Mouse (Mus musculus): Measurements from ENCODE around the gene Ly6g6f. TPM values are rescaled to one million over a fixed set of nuclear protein-coding genes. Genes with fewer than 3 reads are reported as not detected.
"Not testable (repeated sequence)": the region's sequence is repeated elsewhere in the genome, so short reads cannot be mapped to it uniquely, and the experiment has no call there.

The Ly6g6f gene
- total RNA-seq, 2 experiments from 2014 or later = not detected

DNA sequence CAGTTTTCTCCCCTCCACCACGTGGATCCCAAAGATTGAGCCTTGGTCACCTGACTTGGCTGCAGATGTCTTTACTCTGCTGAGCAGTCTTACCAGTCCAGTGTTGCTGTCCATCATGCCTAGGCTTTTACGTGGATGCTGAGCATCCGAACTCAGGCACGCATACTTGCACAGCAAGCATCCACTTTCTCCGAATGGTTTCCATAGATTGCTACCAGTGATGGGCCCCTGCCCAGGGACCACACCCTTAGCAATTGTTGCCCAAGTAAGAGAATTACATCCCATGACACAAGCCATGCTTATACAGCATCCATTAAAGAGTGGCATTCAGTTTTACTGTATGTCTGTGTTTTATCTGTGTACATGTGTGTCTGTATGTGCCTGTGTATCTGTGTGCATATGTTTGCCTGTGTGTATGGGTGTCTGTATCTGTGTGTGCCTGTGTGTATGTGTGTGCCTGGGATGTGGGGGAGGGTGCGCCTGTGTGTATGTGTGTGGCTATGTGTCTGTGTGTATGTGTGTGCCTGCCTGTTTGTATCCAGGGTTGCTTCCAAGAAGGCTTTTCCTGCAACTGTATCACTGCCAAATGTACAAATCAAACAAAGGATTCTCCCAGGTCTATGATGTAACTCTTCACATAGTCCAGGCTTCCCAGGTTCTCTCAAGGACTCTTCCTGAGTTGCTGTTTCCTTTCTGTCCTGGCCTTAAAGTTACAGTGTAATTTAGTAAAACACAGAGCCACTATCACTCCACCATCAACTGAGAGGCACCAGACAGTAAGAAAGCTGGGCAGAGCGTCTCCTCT lies 29.5 kb downstream of the Ly6g6f start:
- no peak for DNase-seq (ENCODE audit: low spot score in 2 of 2)

DNA sequence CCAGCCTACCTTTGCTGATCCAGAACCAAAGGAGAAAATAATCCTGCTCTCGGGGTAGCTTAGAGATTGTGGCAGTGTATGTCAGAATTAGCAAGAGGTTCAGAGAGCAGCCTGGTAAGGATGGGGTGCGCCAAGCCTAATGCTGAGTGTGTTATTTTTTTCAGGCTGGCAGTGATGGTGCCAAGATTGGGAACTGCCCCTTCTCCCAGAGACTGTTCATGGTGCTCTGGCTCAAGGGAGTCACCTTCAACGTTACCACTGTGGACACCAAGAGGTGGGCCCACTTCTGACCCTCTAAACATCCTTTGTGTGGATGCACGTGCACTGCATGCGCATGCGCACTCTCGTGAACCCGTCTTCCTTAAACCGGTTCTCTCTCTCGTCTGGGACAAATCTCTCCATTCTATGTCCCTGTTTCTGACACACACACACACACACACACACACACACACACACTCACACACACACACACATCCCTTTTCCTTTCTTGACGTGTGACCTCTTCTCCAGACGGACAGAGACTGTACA lies 33.1 kb downstream of the Ly6g6f start:
- DNase-seq (ENCODE audit: low spot score in 2 of 2) = no peak

DNA sequence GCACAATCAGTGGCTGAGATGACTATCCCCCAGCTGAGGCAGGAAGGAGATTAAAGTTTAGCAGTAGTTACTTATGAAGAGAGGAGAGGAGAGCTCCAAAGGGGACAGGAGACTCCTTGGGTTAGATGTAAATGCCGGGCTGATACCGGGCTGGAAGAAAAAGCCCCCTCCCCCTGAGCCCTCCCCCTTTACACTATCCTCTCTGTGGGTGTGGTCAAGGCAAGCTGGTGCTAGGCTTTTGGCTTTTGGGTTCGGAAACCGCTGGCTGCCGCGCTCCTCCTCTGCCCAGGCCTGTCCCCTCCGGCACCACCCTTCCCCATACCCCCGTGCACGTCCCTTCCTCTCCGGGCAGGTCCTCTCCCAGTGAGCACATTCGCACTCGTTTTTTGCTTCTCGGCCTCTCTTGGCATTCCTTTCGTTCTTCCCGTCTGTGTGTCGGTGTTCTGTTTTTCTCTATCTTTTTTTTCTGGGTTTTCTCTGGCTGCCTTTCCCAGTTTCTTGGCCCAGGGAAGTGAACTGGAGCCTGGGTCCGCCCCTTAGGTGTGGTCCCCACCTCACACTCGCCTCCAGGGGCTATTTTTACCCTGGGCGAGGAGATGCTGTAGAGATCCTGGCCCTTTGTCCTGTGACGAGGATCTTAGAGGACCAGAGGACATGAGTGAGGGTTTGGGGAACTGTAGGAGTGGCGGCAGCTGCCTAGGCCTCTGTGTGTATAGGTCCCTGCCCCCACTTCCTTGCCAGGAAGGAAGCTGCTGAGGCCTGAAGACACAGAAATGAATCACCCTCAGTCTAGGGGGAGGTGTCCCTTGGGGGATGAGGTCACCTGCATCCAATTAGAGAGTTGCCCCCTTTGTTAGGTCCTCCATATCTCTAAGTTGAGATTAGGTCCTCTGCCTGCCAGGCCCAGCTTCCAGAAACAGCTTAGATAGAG lies 34.0 kb downstream of the Ly6g6f start:
- DNase-seq (ENCODE audit: low spot score in 2 of 2) = no peak

DNA sequence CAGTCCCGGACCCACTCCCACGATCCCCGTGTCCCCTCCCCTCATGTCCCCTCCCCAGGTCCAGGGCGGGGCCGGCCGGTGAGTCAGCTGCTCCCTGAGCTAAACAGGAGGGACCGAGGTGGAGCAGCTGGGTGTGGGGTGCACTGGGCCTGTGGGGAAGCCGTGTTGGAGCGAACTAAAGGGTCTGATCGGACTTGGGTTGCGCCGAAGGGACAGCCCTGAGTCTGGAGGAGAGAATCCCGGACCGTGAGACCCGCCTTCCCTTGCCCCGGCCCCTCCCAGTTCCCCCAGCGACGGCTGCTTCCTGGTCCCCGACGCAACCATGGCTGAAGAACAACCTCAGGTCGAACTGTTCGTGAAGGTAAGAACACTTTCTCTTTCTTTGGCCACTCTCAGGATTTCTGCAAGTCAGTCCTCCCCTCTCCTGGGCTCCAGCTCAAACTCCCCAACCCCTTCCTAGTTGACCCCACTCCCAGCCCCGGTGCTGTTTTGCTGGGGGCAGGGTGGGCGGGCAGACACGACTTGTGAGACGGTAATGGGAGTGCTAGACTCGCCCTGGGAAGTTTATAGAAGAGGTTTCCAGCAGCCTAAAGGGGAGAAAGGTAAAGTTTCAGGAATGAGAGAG lies 35.2 kb downstream of the Ly6g6f start:
- DNase-seq (ENCODE audit: low spot score in 2 of 2) = no peak

DNA sequence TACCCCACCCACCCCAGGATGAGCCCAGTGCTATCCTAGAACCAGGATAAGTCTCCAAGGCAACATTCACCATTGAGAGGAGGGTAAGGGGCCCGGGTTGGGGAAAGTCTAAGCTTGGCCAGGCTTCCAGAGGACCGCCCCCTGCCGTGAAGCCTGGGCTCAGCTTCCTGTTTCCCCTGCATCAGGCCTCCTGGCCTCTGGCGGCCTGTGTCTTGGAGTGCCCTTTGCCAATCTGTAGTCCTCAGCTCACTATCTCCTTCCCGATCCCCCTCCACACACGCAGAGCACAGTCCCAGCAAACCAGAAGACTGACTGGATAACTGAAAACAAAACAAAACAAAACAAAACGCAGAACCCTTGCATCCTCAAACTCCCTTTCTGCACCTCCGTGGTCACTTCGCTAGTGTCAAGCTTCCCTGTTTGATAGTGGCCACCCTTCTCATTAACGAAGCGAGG lies 35.8 kb downstream of the Ly6g6f start, which contains the start of gene Clic1:
Clic1 (plus strand) TSS at position 406 of the 456 bp plus-strand sequence.
- DNase-seq (ENCODE audit: low spot score in 2 of 2) = no peak

DNA sequence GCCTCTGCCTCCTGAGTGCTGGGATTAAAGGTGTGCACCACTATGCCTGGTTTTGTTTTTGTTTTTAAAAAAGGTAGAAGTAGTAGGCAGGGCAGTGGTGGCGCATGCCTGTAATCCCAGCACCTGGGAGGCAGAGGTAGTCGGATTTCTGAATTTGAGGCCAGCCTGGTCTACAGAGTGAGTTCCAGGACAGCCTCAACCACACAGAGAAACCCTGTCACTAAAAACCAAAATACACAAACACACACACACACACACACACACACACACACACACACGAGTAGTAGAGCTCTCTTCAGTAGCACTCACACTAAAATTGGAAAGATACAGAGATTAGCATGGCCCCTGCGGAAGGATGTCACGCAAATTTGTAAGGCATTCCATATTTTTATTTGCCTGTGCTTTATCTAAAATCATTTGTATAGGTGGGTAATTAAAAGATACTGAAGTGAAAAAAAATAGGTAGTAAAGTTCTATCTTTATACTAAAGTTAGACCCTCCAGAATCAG lies 36.4 kb downstream of the Ly6g6f start:
- DNase-seq (ENCODE audit: low spot score in 2 of 2) = no peak

DNA sequence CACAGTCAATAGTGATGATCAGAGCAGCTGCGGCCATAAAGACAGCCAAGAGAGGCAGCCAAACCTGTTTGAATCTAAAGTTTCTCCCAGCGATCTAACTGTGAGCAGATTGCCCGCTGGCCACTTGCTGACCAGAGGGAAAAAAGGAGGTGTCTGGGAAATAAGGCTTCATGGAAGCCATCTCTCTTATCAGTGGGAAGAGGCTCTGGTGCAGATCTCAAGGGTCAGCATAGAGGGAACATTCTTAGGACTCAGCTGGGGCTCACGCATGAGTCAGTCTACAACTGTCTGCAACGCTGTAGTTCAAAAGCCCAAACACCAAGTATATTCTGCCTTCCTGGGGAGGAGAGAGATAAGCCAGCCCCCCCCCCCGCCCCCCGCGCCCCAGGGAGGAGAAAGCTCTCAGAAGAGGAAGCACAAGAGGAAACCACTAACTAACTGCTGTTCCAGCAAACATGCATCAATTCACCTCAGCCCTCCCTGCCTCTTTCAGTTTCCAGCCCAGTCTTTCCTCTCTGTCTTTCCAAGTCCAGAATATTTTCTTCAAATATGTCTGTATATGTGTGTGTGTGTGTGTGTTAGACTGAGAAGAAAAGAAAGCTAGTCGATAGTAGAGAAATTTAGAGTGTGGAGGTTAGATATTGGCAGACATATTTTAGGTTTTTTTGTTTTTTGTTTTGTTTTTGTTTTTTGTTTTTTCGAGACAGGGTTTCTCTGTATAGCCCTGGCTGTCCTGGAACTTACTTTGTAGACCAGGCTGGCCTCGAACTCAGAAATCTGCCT lies 37.1 kb downstream of the Ly6g6f start:
- no peak for DNase-seq (ENCODE audit: low spot score in 2 of 2)

DNA sequence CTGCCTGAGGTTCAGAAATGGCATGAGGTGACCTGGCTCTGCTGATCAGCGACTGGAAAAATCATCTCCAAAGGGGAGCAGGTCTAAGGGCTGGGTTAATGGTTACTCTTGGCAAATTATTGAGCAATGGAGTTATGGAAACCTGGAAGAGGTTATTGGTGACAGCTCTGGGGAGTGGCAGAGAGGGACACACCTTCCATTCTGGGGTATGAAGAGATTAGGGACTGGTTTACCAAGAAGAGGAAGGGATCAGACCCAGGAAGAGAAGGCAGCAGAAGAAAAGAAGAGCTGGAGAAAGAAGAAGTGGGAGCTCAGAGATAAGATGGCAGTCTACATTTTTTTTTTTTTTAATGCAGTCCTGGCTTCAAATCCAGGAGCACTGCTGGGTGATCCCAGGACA lies 37.7 kb downstream of the Ly6g6f start:
- no peak for DNase-seq (ENCODE audit: low spot score in 2 of 2)

DNA sequence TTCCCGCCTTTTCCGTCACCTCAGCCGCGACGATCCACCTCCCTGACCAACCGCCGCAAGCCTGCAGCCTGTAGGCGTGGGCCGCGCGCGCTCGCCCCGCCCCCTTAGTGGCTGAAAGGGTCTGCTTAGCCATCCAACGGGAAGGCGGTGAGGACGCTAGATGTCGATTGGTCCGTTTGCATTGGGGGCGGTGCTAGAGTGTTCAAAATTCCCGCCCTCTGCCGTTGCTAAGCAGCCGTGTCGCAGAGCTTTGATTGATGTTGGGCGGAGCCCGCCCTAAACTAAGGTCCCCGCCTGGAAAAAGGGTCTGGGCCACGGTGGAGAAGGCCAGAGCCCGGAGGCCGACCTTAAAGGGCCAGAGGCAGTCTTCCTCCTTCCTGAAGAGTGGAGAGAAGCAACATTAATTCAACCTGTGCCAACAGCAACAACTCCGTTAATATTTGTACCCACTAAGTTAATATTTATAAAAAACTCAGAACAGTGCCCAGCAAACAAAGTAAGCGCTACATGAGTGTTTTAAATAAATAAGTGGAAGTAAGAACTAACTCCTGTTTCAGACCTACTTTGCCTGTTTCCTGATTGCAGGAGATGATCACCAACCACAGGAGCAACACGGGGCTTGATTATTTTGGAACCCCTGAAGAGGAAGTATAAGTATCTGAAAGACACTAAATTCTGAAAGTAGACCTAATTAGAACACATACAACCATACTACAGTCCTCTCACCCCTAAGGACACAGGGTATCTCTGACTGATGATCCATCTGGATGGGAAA lies 38.5 kb downstream of the Ly6g6f start, which contains the start of gene Msh5:
Msh5 (minus strand) TSS at position 65 of the 775 bp plus-strand sequence.
- peak; percentile 93 to 97 for DNase-seq (ENCODE audit: low spot score in 2 of 2)

DNA sequence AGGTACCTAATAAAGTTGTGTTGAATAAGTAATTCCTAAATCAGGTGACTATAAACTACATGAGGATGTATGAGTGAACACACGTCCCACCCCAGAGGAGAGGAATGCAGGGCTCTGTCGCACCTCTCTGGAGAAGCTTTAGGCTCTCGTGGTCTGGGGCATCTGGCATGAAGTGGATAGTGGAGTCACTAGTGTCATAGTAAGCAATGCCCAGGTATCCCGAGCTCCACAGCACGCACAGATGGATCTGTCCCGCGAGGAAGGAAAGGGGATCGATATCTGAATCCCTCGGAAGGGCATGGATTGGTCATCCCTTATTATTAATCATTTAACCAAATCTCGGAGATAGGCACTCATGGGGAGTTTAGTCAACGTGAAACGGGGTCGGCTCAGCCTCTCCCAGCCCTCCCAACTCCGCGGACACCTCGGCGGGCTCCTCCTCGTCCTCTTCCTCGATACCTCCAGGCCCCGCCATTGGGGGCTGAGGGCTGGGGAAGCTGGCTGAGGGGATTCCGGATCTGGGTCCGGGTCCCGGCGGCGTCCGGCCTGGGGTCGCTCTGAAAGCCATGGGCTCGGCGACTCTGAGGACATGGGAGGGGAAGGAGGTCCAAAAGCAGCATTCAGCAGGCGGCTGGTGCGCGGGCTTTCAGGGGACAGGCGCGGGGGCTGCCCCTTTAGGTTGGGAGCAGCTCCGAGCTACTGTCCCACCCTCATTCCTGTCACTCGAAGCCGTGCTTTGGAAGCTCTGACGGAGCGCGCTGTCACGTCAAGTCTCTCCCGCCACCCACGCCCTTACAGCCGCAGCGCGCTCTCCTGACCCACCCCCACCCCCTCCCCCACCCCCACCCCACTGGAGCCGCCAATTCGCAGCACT lies 39.4 kb downstream of the Ly6g6f start:
- DNase-seq (ENCODE audit: low spot score in 2 of 2) = no peak

DNA sequence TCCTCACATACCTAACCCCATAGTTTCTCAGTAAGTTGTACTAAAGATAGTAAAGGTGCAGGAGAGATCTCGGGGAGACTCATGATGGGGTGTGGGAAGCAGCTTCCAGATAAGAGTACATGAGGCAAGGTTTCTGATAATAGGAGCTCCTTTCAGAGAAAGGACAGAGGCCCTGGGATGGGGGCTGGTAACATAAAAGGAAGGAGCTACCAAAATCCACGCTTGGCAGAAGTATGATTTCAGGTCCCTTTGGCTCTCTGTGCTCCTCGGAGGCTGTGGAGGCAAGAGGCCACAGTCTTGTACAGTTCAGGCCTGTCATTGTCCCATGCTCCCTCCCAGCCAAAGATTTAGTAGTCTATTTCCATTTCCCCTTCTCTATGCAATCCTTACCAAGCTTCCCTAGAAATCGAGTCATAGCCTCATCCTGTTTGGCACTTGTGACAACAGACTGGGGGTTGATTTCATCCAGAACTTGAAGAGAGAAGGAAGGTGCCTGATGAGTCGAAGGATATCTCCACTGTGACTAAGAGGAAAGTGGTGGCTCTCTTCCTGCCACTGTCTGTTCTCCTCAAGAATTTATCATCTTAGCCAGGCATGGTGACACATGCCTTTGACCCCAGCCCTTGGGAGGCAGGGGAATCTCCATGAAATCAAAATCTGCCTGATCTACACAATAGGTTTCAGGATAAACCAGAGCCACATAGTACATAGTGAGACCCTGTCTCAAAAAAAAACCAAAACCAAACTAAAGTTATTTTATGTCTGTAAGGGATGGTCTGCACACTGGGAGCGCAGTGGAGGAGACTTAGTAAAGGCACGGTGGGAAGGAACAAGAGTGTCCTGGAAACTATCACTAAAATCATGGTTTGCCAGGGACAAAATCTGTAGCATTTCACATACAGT lies 40.3 kb downstream of the Ly6g6f start:
- no peak for DNase-seq (ENCODE audit: low spot score in 2 of 2)

DNA sequence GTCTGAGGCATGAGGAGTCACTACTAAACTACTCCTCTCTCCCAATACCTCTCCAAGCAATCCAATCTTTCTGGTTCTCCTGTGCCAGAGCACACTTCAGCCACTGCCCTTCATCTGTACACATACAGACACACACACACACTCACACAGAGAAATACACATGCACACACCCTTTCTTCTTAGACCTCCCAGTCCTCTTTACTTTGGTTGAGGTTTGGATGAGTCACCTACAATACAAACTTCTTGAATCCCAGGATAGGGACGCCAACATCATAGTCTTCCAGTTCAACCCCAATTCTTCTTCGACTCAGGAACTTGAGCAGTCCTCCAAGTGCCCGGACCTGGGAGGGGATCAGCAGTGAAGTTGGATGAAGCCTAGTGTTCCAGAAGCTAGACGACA lies 41.6 kb downstream of the Ly6g6f start:
- DNase-seq (ENCODE audit: low spot score in 2 of 2) = no peak

DNA sequence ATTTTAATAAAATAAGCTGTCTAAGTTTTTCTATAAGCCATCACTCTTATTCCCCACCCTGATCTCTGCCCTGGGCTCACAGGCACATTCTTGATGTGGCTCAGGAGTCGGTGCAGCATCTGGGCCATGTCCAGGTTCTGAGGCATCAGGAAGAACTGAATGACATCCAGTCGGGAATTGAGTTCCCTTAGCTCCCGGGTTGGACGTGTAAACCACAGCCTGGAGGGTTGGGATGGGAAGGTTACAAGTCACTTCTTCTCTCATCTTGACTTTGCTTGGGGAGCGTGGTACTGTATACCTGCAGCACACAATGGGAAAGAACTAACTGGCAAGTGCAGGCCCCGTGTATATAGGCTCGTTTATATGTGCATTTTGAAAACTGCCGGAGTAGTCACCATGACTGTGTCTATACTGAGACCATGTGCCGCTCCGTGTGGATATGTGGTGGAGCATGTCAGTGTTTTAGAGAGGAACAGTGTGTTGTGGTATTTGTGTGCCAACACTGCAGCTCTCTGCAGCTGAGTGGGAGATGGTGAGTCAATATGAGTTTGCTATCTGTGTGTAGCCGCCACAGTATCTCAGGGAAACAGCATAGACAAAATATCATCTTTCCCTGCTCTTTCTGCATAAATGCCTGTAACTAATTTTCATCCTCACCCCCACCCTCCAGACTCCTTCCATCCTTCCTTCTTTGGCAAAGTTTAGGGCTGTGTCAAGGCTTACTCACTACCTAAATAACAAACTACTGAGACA lies 46.1 kb downstream of the Ly6g6f start:
- peak in 1 of 2 experiments; percentile 59 for DNase-seq (ENCODE audit: low spot score in 2 of 2)

DNA sequence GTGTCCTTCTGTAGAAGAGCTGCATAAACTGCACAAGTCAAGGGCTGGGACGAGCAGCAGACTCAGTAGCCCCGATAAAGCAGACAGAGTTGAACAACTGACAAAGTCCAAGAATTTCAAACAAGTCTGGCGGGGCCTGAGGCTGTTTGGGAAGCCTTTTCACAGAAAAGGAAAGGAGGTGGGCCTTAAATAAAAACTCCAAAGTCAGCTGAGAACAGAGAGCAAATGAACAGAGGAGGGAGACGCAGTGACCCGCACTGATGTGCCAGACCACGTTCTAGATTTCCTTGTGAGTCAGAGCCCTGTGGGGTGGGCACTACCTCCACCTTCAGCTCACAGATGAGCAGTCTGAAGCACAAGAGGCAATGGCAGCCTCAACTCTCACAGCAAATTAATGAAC lies 50.5 kb downstream of the Ly6g6f start:
- no peak for DNase-seq (ENCODE audit: low spot score in 2 of 2)

DNA sequence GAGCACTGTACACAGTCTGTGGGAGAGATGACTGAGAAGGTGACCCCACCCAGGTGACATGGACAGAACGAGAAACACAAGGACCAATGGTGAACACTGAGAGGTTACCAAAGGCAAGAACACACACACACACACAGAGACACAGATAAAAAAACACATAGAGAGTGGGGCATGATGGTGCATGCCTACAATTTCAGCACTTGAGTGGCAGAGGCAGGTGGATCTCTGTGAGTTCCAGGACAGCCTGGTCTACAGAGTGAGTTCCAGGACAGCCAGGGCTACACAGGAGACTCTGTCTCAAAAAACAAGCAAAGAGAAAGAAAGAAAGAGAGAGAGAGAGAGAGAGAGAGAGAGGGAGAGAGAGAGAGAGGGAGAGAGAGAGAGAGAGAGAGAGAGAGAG lies 51.7 kb downstream of the Ly6g6f start:
- not testable (repeated sequence) for DNase-seq (ENCODE audit: low spot score in 2 of 2)

DNA sequence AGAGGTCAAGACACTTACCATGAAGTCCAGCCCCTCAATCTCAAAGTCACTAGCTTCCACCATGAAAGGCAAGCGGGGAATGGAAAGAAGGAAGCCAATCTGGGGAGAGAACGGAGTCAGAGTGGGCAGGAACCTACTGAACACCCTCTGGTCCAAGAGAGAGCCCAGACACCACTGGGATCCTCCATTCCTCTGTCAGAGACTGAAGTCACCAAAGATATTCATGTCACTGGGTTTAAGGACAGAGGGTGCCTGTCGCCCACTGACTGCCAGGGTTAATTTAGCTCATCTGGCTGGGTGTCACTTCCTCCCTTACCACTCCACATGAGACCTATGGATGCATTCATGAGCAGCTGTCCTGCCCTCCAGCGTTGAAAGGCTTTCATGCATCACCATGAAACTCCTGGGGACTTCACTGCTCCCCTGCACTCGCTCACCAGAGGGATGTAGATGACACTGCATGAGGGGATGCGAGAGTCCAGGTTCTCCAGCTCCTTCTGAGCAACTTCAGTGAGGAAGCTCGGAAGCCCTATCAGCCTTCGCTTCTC lies 53.0 kb downstream of the Ly6g6f start:
- no peak for DNase-seq (ENCODE audit: low spot score in 2 of 2)

Data from layer of hippocampus, postnatal 14 days (tissue).